Mouse (Mus musculus) 3134 (cell line): ENCODE measurements around the gene Rfx7.
"Not testable (repeated sequence)": the region's sequence is repeated elsewhere in the genome, so short reads cannot be mapped to it uniquely, and the experiment has no call there.

ENCODE experiments used
- DNase-seq: peaks from one replicate; pipeline ENCODE4 v3.0.0-alpha.2; 2011; ENCODE audit warnings: low spot score; ENCODE audit not compliant: insufficient read length; ENCODE audit errors: extremely low read depth

Gene Rfx7

DNA sequence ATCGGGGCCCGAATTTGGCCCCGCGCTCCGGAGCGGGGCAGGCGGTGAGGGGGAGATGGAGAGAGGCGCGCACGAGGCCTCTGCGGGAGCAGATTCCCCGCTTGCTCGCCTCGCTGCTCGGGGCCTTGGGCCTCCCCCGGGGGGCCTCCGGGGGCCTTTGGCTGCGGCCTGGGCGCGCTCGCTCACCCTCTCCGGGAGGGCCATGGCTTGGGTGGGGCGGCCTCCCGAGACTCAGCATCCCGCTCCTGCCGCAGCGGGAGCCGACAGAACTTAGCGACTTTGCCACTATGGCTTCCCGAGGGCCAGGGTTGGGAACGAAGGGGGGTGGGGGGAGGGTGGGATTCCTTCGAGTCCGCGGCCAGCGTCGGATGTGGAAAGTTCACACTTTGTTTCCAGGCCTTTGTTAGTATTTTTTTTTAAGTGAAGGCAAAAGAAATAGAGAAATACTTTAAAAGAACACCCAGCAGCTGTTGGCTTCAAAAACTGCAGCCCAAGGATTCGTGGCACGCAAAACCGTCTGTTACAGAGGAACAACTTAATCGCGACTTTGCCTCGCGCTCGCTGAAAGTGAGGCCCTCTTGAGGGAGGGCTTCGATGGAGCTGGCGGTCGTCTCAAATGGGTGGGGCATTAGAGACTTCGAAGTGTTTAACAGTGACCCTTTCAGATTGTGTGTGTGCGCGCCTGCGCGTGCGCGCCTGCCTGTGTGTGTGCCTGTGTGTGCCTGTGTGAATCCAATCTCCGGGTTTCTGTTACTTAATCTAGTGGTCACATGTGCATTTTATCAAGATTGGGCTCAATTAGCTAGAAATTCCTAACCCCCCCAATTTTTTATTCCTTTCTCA lies 130.9 kb downstream of the Rfx7 start:
- DNase-seq = peak; percentile 82

DNA sequence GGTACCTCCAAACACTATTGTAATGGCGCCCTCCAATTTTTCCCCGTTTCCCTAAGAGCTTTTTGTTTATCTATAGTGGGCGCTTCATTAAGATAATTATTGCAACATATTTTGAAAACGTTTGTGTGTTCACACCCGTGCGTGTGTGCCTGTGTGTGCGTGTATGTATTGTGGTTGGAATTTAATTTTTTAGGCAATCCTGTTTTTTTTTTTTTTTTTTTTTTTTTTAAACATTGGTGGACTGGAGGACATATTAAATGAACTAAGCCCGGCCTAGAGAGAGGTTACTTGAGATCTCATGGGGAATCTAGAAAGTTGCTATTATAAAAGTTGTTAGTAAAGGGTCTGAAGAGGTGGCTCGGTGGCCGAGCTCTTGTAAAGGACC lies 131.5 kb downstream of the Rfx7 start:
- DNase-seq = no peak

DNA sequence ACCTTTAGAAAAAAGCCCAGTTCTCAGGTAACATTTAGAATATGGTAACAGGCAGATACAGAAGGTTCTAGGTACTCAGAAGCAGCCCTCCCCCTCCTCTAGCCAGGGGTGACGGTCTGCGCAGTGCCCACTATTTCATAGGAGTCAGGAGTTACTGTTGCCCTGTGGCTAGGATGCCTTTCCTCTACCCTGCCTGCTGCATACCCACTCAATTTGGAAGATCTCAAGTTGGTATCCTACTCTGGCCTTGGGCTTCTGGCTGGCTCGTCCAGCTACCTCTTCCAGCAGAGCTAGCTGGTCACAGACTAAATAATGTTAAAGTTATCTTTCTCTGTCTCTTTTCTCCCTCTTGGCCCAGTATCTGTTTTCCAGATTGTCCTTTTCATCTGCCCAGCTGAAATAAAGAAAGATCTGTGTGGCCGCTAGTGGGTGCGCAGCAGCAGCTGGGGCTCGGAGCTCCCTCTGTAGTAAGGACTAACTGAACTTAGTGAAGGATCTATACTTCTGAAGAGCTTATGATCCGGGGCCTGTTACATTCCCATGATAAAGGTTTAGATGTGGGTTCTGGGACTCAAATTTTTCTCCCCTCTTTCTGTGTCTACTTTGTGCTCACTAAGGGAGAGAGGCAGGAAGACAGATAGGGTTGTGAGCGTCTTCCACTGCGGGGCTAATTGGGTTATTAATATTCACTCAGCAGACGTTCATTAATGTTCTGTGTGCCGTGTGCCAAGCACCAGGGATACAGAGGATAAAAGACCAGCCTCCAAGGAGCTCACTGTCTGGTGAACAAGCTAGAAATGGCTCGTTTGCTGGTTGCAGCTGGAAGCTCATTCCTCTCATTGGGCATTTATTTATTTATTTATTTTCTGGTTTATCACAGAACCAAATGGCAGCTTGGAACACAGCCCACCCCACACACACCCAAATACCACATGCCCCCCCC lies 132.6 kb downstream of the Rfx7 start:
- no peak for DNase-seq

DNA sequence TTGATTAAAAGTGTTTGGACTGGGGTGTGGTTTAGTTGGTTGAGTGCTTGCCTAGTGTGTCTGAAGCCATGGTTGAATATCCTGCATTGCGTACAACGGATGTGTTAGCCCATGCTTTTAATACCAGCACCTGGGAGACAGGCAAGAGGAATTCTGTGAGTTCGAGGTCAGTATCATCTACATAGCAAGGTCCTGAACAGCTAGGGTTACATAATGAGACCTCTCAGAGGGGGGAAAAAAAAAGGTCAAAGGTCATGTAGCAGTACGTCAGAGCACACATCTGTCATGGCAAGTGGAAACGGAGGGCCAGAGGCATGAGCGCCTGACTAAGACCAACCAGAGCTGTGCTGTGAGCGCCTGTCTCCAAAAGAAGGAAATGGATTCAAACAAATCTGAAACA lies 133.5 kb downstream of the Rfx7 start:
- DNase-seq = no peak

DNA sequence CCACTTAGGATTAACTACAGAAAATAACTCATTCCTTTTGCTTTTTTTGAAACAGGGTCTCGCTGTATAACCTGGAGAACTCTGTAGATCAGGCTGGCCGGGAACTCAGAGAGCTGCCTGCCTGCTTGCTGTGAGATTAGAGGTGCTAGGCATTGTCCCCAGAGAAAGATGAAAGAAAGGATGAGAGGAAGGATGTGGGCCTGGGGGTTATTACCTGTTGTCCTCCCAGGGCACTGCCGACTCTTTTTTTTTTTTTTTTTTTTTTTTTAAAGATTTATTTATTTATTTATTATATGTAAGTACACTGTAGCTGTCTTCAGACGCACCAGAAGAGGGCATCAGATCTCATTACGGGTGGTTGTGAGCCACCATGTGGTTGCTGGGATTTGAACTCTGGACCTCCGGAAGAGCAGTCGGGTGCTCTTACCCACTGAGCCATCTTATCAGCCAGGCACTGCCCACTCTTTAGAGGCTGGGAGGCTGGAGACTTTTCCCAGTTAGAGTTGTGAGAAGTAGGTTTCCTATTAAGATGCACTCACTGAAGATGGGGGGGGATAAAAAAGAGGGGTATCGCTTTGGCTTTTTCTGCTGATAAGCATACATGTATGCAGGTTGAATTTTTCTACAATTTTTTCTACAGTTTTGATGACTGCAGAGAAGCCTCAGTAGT lies 134.4 kb downstream of the Rfx7 start:
- not testable (repeated sequence) for DNase-seq

DNA sequence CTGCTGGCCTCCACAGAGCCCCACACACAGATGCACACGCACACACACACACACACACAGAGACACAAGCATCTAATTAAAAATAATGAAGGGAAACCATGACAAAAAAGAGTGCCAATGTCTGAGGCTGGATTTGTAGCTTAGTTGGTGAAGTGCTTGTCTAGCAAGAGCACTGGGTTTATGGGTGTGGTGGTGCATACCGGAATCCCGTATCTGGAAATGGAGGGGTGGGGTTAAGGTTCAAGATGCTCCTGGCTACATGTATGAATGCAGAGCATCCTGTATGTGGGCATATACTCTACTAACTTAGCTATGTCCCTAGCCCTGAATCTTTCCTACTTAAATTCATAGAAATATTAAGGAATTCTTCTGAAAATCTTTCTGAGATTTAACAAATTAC lies 135.1 kb downstream of the Rfx7 start:
- DNase-seq = no peak

DNA sequence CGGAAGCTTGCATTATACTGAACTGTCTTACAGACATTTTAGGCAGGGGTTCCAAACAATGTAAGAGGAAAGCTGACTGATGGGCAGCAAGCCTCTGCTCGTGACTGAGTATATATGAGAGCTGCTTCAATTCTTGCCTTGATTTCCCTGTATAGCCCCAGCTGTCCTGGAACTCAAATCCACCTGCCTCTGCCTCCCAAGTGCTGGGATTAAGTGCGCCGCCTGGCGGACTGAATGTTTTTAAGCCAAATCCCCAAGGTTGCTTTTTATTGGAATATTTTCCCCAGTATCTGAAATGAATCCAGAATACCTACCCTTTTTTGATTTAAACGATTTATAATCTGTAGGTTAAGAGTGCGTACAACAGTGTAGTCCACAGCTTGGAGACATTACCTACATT lies 137.3 kb downstream of the Rfx7 start:
- DNase-seq = no peak

DNA sequence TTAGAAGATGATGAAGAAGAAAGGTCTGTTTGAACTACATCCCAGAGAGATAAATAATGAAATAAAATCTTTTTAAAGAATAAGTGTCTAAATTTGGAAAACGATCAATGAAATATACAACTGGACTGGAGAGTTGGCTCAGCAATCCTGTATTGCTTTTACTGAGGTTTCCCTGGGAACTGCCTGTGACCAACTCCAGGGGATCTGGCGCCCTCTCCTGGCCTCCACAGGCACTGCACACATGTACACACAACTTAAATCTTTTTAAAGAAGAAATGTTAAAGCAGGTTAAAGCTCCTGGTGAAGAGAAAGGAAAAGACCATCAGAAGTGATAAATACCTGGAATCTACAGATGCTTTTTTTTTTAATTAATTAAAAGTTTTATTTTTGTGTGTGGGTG lies 140.3 kb downstream of the Rfx7 start:
- peak; percentile 60 for DNase-seq
